Mouse (Mus musculus) common myeloid progenitor, adult 5-6 weeks (primary cell): ENCODE measurements around the gene Ankmy1. TPM values are rescaled to one million over a fixed set of nuclear protein-coding genes. Genes with fewer than 3 reads are reported as not detected.

Source experiments
- ATAC-seq: replicated peaks from 2 replicates; pipeline ENCODE4 v1.8.0; 2016; ENCODE audit warnings: low read depth, mild to moderate bottlenecking, moderate TSS enrichment, inconsistent platforms; ENCODE audit not compliant: poor library complexity, severe bottlenecking
- total RNA-seq: library from RNA; stranded (forward); fragments of 200-1000, 187-1606 nt; gene quantifications from 2 replicates; pipeline ENCODE4 v1.2.3, GENCODE M21; 2017

The Ankmy1 gene
- total RNA-seq, 1 experiment from 2014 or later: not detected

GRCm38 (mm10) chr1:92912286-92912685 is 9.6 kb upstream of the Ankmy1 start:
- peak; percentile 31; the same call in 1 of the 2 replicates for ATAC-seq

DNA sequence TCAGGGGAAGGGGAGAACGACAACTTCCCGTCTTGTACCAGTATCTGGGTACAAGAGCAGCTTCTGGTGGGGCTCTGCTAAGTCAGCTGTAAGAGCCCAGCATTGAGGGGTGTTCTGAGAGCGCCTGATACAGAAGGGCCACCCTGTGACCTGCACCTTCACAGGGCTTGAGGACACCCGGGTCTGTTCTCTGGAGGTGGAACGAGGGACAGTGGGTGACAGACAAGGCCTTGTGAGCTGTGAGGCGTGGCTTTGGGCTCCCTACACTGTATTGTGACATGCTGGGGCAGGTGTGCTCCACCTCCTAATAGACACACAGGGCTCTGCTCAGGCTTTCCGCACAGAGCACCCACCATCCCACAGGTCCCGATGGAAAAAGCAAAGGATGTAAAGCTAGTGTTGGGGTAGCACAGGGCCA is 9.0 kb upstream of the Ankmy1 start:
- ATAC-seq: no peak

GRCm38 (mm10) chr1:92910925-92911720 is 8.4 kb upstream of the Ankmy1 start:
- ATAC-seq: no peak

GRCm38 (mm10) chr1:92910239-92910885 is 7.7 kb upstream of the Ankmy1 start, which contains the start of gene Rnpepl1:
Gene Rnpepl1 (plus strand): TSS chr1:92910783.
- peak; percentile 45 for ATAC-seq

- ATAC-seq: no peak
These were observed 6.4 kb upstream of the Ankmy1 start for GRCm38 (mm10) chr1:92909068-92909467.

DNA sequence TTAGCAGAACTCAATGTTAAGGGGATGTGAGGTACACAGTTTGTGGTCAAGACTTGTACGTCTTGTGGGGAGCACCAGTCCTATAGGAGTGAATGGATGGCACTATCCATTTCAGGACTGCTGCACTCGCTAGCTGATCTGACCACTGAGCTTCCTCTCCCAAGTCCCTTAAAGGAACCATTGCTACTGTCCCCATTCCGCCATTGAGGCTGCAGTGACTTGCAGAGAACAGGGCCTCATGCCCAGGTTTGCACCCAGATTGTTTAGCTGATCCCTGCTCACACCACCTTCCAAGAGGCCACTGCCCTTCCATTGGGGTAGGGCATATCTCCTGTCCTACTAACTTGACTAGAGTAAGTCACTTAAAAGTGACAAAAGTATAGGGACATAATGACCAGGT is 6.0 kb upstream of the Ankmy1 start:
- no peak for ATAC-seq

DNA sequence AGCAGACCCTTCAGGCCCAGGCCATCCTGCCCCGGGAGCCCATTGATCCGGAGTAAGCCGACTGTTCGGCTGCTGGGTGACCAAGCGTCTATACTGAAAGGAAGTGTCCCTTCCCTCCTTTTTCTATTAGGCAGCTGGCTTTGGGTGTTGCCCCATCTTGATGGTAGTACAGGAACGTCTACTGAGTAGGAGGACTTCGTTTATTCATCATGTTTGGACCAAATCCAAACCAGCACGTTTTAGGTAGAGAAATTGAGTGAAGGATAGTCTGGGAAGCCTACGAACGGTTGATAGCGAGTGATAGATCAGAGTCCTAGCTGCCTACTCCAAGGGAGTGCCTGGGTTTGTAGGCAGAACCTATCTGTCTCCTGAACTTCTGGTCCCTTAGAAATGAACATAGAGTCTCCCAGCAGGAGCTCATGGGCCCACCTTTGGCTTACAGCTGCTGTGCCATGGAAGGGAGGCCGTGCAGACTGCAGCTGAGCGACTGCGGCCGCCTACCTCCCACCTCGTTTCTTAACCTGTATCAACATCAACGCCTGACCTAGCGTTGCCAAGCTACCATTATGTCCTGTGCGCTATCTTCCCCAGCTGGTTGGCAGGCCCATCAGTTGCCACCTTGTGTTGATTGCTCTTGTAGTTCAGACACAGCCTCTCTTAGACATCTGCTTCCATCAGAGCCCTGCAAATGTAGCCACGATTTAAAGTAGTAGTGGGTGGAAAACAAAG is 5.1 kb upstream of the Ankmy1 start:
- ATAC-seq: peak; percentile 7

GRCm38 (mm10) chr1:92906779-92907631 is 4.3 kb upstream of the Ankmy1 start, which contains the start of gene Dusp28:
Gene Dusp28 (plus strand): TSS chr1:92906981.
- ATAC-seq: peak; percentile 76

DNA sequence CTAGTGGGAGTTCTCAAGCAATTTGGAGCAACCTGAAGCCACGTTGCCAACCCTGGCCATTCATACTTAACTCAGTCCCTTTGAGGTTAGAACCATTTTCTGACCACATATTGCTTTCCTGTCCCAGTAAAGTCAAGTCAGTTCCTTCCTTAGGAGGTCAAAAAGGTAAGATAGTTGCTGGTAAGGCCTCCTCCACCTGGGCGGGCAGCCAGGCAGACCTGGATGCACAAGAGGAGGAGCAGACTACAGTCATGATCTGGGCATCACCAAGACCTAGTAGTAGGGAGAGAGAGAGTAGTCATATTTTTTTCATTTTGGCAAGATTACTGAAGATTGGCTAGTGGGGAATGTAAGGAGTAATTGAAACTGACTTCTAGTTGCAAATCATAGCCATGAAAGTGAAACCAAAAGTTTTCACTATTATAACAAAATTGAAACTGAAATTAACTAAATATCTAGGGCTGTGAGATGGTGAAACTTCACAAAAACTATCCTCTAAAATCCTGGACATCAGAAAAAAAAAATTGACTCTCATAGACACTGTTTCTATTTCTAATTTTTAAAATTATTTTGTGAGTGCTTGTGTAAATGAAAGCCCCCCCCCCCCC is 3.1 kb upstream of the Ankmy1 start:
- ATAC-seq: no peak

GRCm38 (mm10) chr1:92903627-92904026 is 921 bp upstream of the Ankmy1 start:
- no peak for ATAC-seq

DNA sequence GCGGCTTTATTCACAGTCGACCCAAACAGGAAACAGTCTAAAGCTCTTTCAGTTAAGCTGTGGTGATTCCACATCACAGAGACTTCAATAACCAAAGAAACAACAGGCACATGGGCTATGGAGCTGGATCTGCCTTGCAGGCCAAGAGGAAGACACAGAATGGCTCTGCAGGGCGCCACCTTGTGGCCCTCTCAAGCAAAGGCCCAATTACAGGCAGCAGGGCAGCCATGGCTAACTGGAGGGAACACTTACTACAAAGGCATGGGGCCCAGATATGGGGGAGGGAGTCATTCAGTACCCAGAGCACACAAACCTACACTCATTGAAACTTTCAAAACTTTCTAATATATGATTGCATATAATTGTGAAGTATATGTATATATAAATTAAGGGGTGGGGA is 7.6 kb downstream of the Ankmy1 start:
- ATAC-seq: peak; percentile 97

DNA sequence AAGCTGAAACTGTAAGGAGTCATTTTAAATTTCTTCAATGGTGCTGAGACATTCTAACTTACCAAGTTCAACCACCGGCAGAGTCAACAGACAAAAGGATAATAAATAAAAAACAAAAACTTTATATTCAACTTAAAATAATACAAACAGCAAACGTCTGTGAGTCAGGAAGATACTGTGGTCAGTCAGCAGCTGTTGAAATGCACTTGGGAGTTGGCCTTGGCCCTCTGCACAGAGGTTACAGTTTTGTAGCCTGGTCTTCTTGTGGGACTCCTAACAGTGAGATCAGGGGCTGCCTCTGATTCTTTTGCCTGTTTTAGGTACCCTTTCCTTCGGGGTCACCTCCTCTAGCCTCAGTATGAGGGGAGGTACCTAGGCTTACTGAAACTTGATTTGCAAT is 8.8 kb downstream of the Ankmy1 start:
- no peak for ATAC-seq

DNA sequence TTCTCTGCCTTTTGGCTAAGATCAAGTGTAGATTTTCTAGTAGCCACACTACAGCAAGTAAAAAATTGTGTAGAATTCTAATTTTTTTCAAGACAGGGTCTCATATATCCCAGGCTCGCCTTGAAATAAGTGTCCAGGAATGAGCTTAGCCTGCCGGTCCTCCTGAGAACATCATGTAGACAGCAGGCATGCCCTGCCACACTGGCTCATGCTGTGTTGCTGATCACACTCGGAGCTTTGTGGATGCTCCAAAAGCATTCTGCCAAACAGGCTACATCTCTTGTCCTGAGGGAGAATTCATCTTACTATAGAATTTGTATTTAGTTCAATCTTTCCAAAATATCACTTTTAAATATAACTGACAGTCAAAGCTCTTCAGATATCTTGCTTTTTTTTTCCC is 9.9 kb downstream of the Ankmy1 start:
- ATAC-seq: no peak

- no peak for ATAC-seq
These were observed 13.6 kb downstream of the Ankmy1 start for GRCm38 (mm10) chr1:92888901-92889655.

GRCm38 (mm10) chr1:92881982-92882381 is 20.7 kb downstream of the Ankmy1 start:
- no peak for ATAC-seq

DNA sequence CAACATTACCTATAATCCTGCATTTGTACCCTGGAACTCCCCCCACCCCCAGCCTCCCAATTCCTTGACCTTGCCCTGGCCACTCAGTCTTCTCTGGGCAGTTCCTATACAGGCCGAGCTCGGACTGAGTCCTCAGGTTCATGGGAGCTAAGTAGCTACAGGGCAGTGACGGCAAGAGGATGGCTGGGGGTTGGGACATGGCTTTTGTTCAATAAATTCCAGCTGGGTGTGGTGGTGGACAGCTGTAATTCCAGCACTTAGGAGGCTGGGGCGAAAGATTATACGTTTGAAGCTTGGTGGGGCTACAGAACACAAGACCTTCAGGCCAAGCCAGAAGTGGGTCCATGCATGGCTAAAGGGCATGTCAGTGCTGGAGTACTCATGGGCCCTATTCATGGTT is 22.6 kb downstream of the Ankmy1 start:
- ATAC-seq: no peak

- no peak for ATAC-seq
These were observed 23.4 kb downstream of the Ankmy1 start for GRCm38 (mm10) chr1:92879266-92879665.

- ATAC-seq: no peak
These were observed 24.5 kb downstream of the Ankmy1 start for GRCm38 (mm10) chr1:92878066-92878741.
